Mouse (Mus musculus): ENCODE measurements around the gene Abi2.

GRCm38 (mm10) chr1:60470541-60470940, 61.1 kb downstream of the Abi2 start:
- TF ChIP-seq CTCF (IDR thresholded peaks at IDR 0.05; ENCODE audit: control insufficient read depth, insufficient read depth, insufficient replicate concordance, low read depth, low read length) (no peak), POLR2A (IDR thresholded peaks at IDR 0.05; ENCODE audit: control insufficient read depth, low read depth, low read length) (no peak)

All from testis, adult 2 months (tissue).